Mouse (Mus musculus) midbrain, embryonic 10.5 days (tissue): ENCODE data around the gene Olfr1392. TPM values are rescaled to one million over a fixed set of nuclear protein-coding genes. Genes with fewer than 3 reads are reported as not detected.
"Not testable (repeated sequence)": the region's sequence is repeated elsewhere in the genome, so short reads cannot be mapped to it uniquely, and the experiment has no call there.

Experiments used
- DNase-seq: peaks from one replicate; pipeline ENCODE4 v3.0.0-alpha.2; 2017; ENCODE audit warnings: low spot score
- H3K27ac ChIP-seq: fragments of 300-500 bp; sonication (generic); replicated peaks from 2 replicates; pipeline ENCODE4 v1.5.1; 2016; ENCODE audit warnings: mild to moderate bottlenecking
- H3K27me3 ChIP-seq: fragments of 300-500 bp; sonication (generic); 2 replicates; pipeline ENCODE4 v1.6.1; 2016; ENCODE audit warnings: low read depth, mild to moderate bottlenecking; ENCODE audit not compliant: poor library complexity, severe bottlenecking
- H3K36me3 ChIP-seq: fragments of 300-500 bp; sonication (generic); 2 replicates; pipeline ENCODE4 v1.6.1; 2016; ENCODE audit warnings: mild to moderate bottlenecking, moderate library complexity
- H3K4me1 ChIP-seq: fragments of 300-500 bp; sonication (generic); 2 replicates; pipeline ENCODE4 v1.6.1; 2016
- H3K4me3 ChIP-seq: fragments of 300-500 bp; sonication (generic); 2 replicates; pipeline ENCODE4 v1.5.1; 2016; ENCODE audit warnings: mild to moderate bottlenecking, moderate library complexity
- H3K9me3 ChIP-seq: fragments of 300-500 bp; sonication (generic); replicated peaks from 2 replicates; pipeline ENCODE4 v1.6.1; 2016; ENCODE audit warnings: mild to moderate bottlenecking
- WGBS: fragments of 180-500 bp; shearing (Covaris S2); methylation state at CpG from one replicate; pipeline ENCODE4 v1.1.7; 2016; 5-methylcytosine and 5-hydroxymethylcytosine counted together
- polyA plus RNA-seq: library from polyadenylated mRNA; unstranded; fragments of >200 nt; fragmentation: Nextera tagmentation; extraction: Ambion mirVana; gene quantifications from 2 replicates; pipeline ENCODE4 v1.2.1, GENCODE M21; 2016

The Olfr1392 gene
- polyA plus RNA-seq, 1 experiment from 2014 or later = 0.07 TPM

GRCm38 (mm10) chr11:49273834-49274519, 11.1 kb upstream of the Olfr1392 start:
- DNase-seq = no peak
- Histone ChIP-seq H3K4me1 (no peaks in the 10 kb centered on the region), H3K27ac (no peak overlapping the region; the same call in 1 of the 2 replicates), H3K4me3 (no peak overlapping the region), H3K36me3 (no peaks in the 10 kb centered on the region), H3K9me3 (no peaks in the 10 kb centered on the region), H3K27me3 (no peaks in the 10 kb centered on the region)
- WGBS = 77% methylated on average over 11 of the region's 11 CpGs

DNA sequence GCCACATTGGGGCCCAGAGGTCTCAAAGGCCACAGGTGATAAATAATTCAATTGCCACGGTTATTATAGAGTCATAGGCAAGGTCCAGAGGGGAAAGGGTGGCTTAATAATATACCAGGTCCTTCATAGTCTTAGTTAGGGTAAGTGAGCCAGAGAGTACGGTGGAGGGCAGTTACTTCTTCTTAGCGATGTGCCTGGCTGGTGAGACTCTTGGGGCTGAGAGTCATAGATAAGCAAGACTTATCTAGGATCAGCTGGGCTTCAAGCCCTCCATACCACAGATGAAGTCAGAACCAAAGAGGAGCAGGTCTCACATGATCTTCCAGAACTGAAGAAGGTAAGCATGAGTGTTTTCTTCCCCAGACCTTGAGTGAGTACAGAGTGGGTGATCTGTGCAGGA, 6.9 kb upstream of the Olfr1392 start, which contains the start of gene Olfr1393:
Olfr1393 (plus strand) TSS at position 83 of the 400 bp plus-strand sequence.
- Histone ChIP-seq H3K4me3 (no peak within 1 kb of the TSS), H3K4me1 (no peaks in the 10 kb centered on the region), H3K27me3 (no peaks in the 10 kb centered on the region), H3K9me3 (no peaks in the 10 kb centered on the region; the same call in 1 of the 2 replicates), H3K27ac (no peak within 1 kb of the TSS), H3K36me3 (no peaks in the 10 kb centered on the region)
- no peak for DNase-seq
- WGBS = 81% methylated on average over 3 of the region's 3 CpGs

DNA sequence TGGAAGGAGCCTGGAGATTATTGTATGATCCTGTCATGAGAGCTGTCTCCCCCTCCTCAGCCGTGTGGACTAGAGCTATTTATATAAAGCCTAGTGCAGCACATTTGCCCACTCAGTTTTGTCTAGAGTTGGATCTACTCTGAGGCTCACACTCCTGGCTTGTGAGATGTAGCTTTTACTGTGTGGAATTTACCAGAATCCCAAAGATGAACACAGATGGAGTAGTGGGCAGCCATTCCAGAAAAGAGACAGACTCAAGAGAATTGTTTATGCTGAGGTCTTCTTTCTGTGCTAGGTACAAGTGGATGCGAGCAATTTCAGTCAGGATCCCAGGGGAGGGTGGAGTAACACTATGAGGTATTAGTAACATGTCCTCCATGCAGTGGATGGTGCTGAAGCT, 2.2 kb downstream of the Olfr1392 start:
- no peak overlapping the region for H3K27ac ChIP-seq
- no peaks in the 10 kb centered on the region for H3K4me1 ChIP-seq
- H3K36me3 ChIP-seq = no peaks in the 10 kb centered on the region
- H3K27me3 ChIP-seq = no peaks in the 10 kb centered on the region
- no peak overlapping the region for H3K4me3 ChIP-seq
- no peak for DNase-seq
- H3K9me3 ChIP-seq = no peaks in the 10 kb centered on the region; the same call in 1 of the 2 replicates
- WGBS = 84% methylated on average over 2 of the region's 2 CpGs

DNA sequence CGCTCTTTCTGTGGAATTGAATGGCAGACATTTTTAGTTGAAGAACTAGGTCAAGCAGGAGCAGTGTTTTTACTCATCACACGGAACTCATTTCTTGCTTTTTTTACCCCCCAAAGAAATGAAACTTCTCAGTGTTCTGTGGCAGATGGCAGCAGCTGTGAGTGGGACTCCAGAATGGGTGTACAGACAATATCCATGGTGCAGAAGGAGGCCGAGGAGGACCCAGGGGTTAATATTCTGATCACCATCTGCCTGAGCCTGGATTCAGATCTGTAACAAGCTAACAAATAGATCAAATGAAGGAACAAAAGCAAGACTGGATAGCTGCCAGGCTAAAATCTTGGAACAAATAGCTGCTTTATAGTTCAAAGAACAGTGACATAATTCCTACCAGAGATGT, 7.7 kb downstream of the Olfr1392 start:
- 82% methylated on average over 3 of the region's 3 CpGs for whole genome bisulfite sequencing
- Histone ChIP-seq H3K4me3 (no peak overlapping the region), H3K27ac (no peak overlapping the region), H3K27me3 (no peaks in the 10 kb centered on the region), H3K36me3 (no peaks in the 10 kb centered on the region), H3K4me1 (no peaks in the 10 kb centered on the region), H3K9me3 (no peaks in the 10 kb centered on the region)
- no peak for DNase-seq

DNA sequence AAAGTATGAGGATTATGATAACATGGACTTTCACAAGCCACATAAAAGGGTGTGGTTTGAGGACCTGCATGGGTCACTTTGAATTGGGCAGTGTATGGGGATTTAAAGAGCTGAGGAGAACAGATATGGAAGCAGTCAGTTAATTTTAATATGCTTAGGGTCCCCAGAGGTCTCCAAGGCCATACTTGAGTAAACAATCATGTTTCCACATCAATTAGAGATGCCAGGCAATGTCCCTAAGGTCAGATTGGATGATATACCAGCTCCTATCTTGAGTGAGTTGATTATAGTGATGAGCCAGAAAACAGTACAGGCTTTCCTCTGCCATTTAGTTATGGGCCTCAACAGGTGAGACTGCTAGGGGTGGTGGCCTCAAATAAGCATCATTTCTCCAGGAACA, 19.4 kb downstream of the Olfr1392 start, which contains the start of gene Olfr10:
Olfr10 (plus strand) TSS at position 301 of the 400 bp plus-strand sequence.
- Histone ChIP-seq H3K4me1 (no peaks in the 10 kb centered on the region), H3K4me3 (no peak within 1 kb of the TSS), H3K27me3 (no peaks in the 10 kb centered on the region), H3K27ac (no peak within 1 kb of the TSS), H3K36me3 (no peaks in the 10 kb centered on the region), H3K9me3 (no peaks in the 10 kb centered on the region)
- DNase-seq = no peak

DNA sequence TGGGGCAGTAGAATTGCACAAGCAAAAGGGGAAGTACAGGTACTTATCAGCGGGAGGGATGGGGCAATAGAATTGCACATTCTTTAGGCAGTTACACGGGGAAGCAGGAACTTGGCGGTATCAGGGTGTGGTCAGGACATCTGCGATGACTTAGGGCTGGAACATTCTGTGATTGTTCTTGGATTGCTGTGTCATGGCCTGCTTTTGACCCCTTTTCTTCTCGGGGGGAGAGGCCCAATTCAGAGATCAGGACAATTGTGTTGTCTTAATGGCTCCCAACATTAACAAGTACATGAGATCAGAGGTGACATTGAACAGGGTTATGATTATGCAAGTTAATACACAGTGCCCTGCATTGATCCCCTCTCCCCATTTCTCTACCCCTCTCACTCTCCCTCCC, 23.5 kb downstream of the Olfr1392 start:
- not testable (repeated sequence) for H3K9me3 ChIP-seq, H3K27me3 ChIP-seq, H3K4me3 ChIP-seq, H3K36me3 ChIP-seq, H3K27ac ChIP-seq, H3K4me1 ChIP-seq, DNase-seq
- 78% methylated on average over 5 of the region's 5 CpGs for WGBS

DNA sequence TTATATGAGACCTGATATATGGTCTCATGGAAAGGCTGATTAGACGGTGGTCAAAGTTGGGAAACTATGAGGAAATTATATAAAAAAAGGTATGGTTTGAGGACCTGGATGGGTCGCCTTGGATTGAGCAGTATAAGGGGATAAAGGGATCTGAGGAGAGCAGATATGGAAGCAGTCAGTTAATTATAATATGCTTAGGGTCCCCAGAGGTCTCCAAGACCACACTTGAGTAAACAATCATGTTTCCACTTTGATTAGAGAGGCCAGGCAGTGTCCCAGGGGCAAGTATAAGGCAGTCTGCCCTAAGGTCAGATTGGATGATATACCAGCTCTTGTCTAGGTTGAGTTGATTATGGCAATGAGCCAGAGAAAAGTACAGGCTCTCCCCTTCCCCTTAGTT, 37.4 kb downstream of the Olfr1392 start, which contains the start of gene Olfr1391:
Olfr1391 (plus strand) TSS at position 301 of the 400 bp plus-strand sequence.
- no peaks in the 10 kb centered on the region for H3K27me3 ChIP-seq
- H3K9me3 ChIP-seq = no peaks in the 10 kb centered on the region
- H3K4me3 ChIP-seq = no peak within 1 kb of the TSS
- WGBS = 81% methylated on average over 2 of the region's 2 CpGs
- no peak within 1 kb of the TSS for H3K27ac ChIP-seq
- no peak for DNase-seq
- H3K4me1 ChIP-seq = no peaks in the 10 kb centered on the region
- no peaks in the 10 kb centered on the region for H3K36me3 ChIP-seq

DNA sequence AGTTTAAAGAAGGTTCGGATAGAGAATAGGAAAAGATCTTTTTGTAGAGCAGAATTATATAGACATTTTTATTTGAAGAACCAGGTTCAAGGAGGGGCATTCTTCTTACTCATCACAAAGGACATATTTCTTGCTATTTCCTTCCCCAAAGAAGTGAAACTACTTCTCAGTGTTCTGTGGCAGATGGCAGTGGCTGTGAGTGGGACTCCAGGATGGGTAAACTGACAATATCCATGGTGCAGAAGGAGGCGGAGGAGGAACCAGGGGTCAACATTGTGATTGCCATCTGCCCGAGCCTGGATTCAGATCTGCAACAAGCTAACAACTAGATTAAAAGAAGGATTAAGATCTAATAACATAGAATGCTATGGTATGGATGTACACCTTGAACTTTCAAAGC, 41.6 kb downstream of the Olfr1392 start:
- no peaks in the 10 kb centered on the region for H3K27me3 ChIP-seq
- H3K4me1 ChIP-seq = no peaks in the 10 kb centered on the region
- no peak for DNase-seq
- no peaks in the 10 kb centered on the region for H3K36me3 ChIP-seq
- H3K4me3 ChIP-seq = no peak overlapping the region
- WGBS = 85% methylated on average over 3 of the region's 3 CpGs
- no peaks in the 10 kb centered on the region for H3K9me3 ChIP-seq
- H3K27ac ChIP-seq = no peak overlapping the region

- no peak overlapping the region for H3K4me3 ChIP-seq
- no peaks in the 10 kb centered on the region for H3K9me3 ChIP-seq
- WGBS = 78% methylated on average over 1 of the region's 1 CpGs
- no peak overlapping the region for H3K27ac ChIP-seq
- no peak for DNase-seq
- no peaks in the 10 kb centered on the region for H3K4me1 ChIP-seq
- H3K27me3 ChIP-seq = no peaks in the 10 kb centered on the region
- no peaks in the 10 kb centered on the region for H3K36me3 ChIP-seq
Measured at GRCm38 (mm10) chr11:49329686-49330085, 44.6 kb downstream of the Olfr1392 start.

GRCm38 (mm10) chr11:49334888-49335287, 49.8 kb downstream of the Olfr1392 start, which contains the start of gene Olfr1390:
Gene Olfr1390, plus strand, starts transcription at chr11:49335188.
- Histone ChIP-seq H3K27me3 (no peaks in the 10 kb centered on the region), H3K4me1 (no peaks in the 10 kb centered on the region), H3K36me3 (no peaks in the 10 kb centered on the region), H3K9me3 (no peaks in the 10 kb centered on the region), H3K27ac (no peak within 1 kb of the TSS), H3K4me3 (no peak within 1 kb of the TSS)
- DNase-seq = no peak
- WGBS = 93% methylated on average over 1 of the region's 1 CpGs

- Histone ChIP-seq H3K27me3 (no peaks in the 10 kb centered on the region), H3K4me3 (no peak overlapping the region), H3K9me3 (no peaks in the 10 kb centered on the region), H3K36me3 (no peaks in the 10 kb centered on the region), H3K4me1 (no peaks in the 10 kb centered on the region), H3K27ac (no peak overlapping the region)
- WGBS = 75% methylated on average over 4 of the region's 4 CpGs
- no peak for DNase-seq
Measured at GRCm38 (mm10) chr11:49337150-49337832, 52.2 kb downstream of the Olfr1392 start.
